Mouse (Mus musculus) c-Kit-positive CD71-positive TER-119-negative erythroid progenitor cells, embryonic 14.5 days (primary cell): Measurements from ENCODE around the gene Spta1.

Experiments used
- DNase-seq: peaks from one replicate; pipeline ENCODE4 v3.0.0-alpha.2; 2013; ENCODE audit warnings: low read depth

Gene Spta1

GRCm38 (mm10) chr1:174267816-174268215 lies 95.2 kb downstream of the Spta1 start:
- no peak for DNase-seq

GRCm38 (mm10) chr1:174269162-174269561 lies 96.6 kb downstream of the Spta1 start:
- DNase-seq = no peak

GRCm38 (mm10) chr1:174270643-174271042 lies 98.1 kb downstream of the Spta1 start:
- no peak for DNase-seq
